Mouse (Mus musculus) bone marrow, adult 2 months (tissue): ENCODE data around the gene Scai. TPM values are rescaled to one million over a fixed set of nuclear protein-coding genes. Genes with fewer than 3 reads are reported as not detected.
"Not testable (repeated sequence)": the region's sequence is repeated elsewhere in the genome, so short reads cannot be mapped to it uniquely, and the experiment has no call there.

ENCODE experiments used
- H3K27ac ChIP-seq: fragments of 200-500 bp; 2 replicates; pipeline ENCODE4 v1.5.1; 2012; ENCODE audit warnings: low read depth, mild to moderate bottlenecking, control low read depth, inconsistent platforms, low read length; ENCODE audit not compliant: control insufficient read depth, poor library complexity, insufficient read depth
- H3K4me1 ChIP-seq: fragments of 200-500 bp; 2 replicates; pipeline ENCODE4 v1.6.1; 2011; ENCODE audit warnings: low read length; ENCODE audit not compliant: control insufficient read depth, insufficient read depth
- H3K4me3 ChIP-seq: fragments of 200-500 bp; replicated peaks from 2 replicates; pipeline ENCODE3; 2011; ENCODE audit warnings: mild to moderate bottlenecking, low read depth, low read length, control low read depth; ENCODE audit not compliant: control insufficient read depth
- CTCF ChIP-seq: fragments of 200-500 bp; IDR thresholded peaks from 2 replicates; pipeline ENCODE4 v1.5.1; 2011; ENCODE audit warnings: low read length, control low read depth; ENCODE audit not compliant: control insufficient read depth, insufficient read depth
- POLR2A ChIP-seq: fragments of 200-500 bp; IDR thresholded peaks from 2 replicates; pipeline ENCODE4 v1.6.1; 2011; ENCODE audit warnings: low read depth, mild to moderate bottlenecking, control low read depth, low read length, borderline replicate concordance; ENCODE audit not compliant: control insufficient read depth
- WGBS: fragments of 180-500 bp; shearing (Covaris S2); methylation state at CpG from one replicate; pipeline ENCODE4 v1.1.7; 2018; 5-methylcytosine and 5-hydroxymethylcytosine counted together
- polyA plus RNA-seq: library from polyadenylated mRNA; stranded (reverse); fragments of >200 nt; gene quantifications from 2 replicates; pipeline ENCODE4 v1.2.4, GENCODE M21; 2011; ENCODE audit warnings: low replicate concordance; ENCODE audit not compliant: missing spikeins, insufficient read depth, insufficient read length

Gene Scai
- polyA plus RNA-seq, 1 experiment: 5.9 TPM

- TF ChIP-seq CTCF (no peak), POLR2A (no peak)
- Histone ChIP-seq H3K4me3 (no peak overlapping the region), H3K4me1 (no peaks in the 10 kb centered on the region), H3K27ac (no peak overlapping the region)
- 72% methylated on average over 7 of the region's 7 CpGs for WGBS
These were observed 76.4 kb downstream of the Scai start for GRCm38 (mm10) chr2:39114093-39114492.

- no peak overlapping the region for H3K4me3 ChIP-seq
- no peaks in the 10 kb centered on the region for H3K4me1 ChIP-seq
- no peak for TF ChIP-seq CTCF
- TF ChIP-seq POLR2A: no peak
- H3K27ac ChIP-seq: no peak overlapping the region
These were observed 80.0 kb downstream of the Scai start for GRCm38 (mm10) chr2:39110514-39110913.

- H3K27ac ChIP-seq, H3K4me1 ChIP-seq, H3K4me3 ChIP-seq: not testable (repeated sequence)
These were observed 80.8 kb downstream of the Scai start for GRCm38 (mm10) chr2:39109712-39110111.

GRCm38 (mm10) chr2:39099951-39100350, 90.6 kb downstream of the Scai start:
- not testable (repeated sequence) for H3K4me1 ChIP-seq, H3K27ac ChIP-seq, H3K4me3 ChIP-seq
- WGBS: 83% methylated on average over 1 of the region's 1 CpGs

GRCm38 (mm10) chr2:39097993-39098392, 92.5 kb downstream of the Scai start:
- Histone ChIP-seq H3K4me1 (no peaks in the 10 kb centered on the region), H3K27ac (no peak overlapping the region), H3K4me3 (no peak overlapping the region)
- TF ChIP-seq CTCF (no peak), POLR2A (no peak)

- Histone ChIP-seq H3K27ac (no peak overlapping the region), H3K4me1 (no peaks in the 10 kb centered on the region), H3K4me3 (no peak overlapping the region)
- 64% methylated on average over 1 of the region's 1 CpGs for WGBS
- TF ChIP-seq POLR2A (no peak), CTCF (no peak)
These were observed 98.6 kb downstream of the Scai start for GRCm38 (mm10) chr2:39091966-39092365.

- Histone ChIP-seq H3K27ac (no peak overlapping the region), H3K4me1 (no peaks in the 10 kb centered on the region), H3K4me3 (no peak overlapping the region)
- no peak for TF ChIP-seq CTCF
- no peak for TF ChIP-seq POLR2A
- 82% methylated on average over 3 of the region's 3 CpGs for WGBS
These were observed 107.8 kb downstream of the Scai start for GRCm38 (mm10) chr2:39082706-39083105.

- TF ChIP-seq CTCF (no peak), POLR2A (no peak)
- Histone ChIP-seq H3K4me3 (no peak overlapping the region), H3K27ac (no peak overlapping the region), H3K4me1 (no peaks in the 10 kb centered on the region)
These were observed 119.9 kb downstream of the Scai start for GRCm38 (mm10) chr2:39070666-39071065.

- TF ChIP-seq CTCF: no peak
- no peak for TF ChIP-seq POLR2A
- Histone ChIP-seq H3K27ac (no peak overlapping the region), H3K4me3 (no peak overlapping the region), H3K4me1 (no peaks in the 10 kb centered on the region)
- WGBS: 76% methylated on average over 1 of the region's 1 CpGs
These were observed 121.4 kb downstream of the Scai start for GRCm38 (mm10) chr2:39069096-39069495.

GRCm38 (mm10) chr2:39065400-39065987, 125.0 kb downstream of the Scai start, which contains the start of gene Golga1:
Gene Golga1, minus strand, starts transcription at chr2:39065541.
- Histone ChIP-seq H3K4me1 (no peaks in the 10 kb centered on the region), H3K27ac (peak within 1 kb of the TSS; percentile 90), H3K4me3 (peak within 1 kb of the TSS; percentile 78)
- WGBS: under 1% methylated on average over 50 of the region's 50 CpGs
- peak; percentile 13; the same call in 1 of the 2 replicates for TF ChIP-seq CTCF
- TF ChIP-seq POLR2A: peak; percentile 85
